Mouse (Mus musculus) forebrain, embryonic 11.5 days (tissue): Measurements from ENCODE around the gene Brf1. TPM values are rescaled to one million over a fixed set of nuclear protein-coding genes. Genes with fewer than 3 reads are reported as not detected.

Experiments
- ATAC-seq: fragments of 200-750 bp; cut with Nextera tagmentation; replicated peaks from 2 replicates; pipeline ENCODE4 v1.8.0; 2017; ENCODE audit warnings: moderate TSS enrichment; ENCODE audit not compliant: low FRiP score
- DNase-seq: peaks from one replicate; pipeline ENCODE4 v3.0.0-alpha.2; 2017; ENCODE audit warnings: low spot score
- H3K27ac ChIP-seq: fragments of 300-500 bp; sonication (generic); 2 replicates; pipeline ENCODE4 v1.5.1; 2014; ENCODE audit warnings: low read depth, low read length
- H3K27me3 ChIP-seq: fragments of 300-500 bp; sonication (generic); 2 replicates; pipeline ENCODE4 v1.6.1; 2014; ENCODE audit warnings: mild to moderate bottlenecking, low read length, mixed read lengths; ENCODE audit not compliant: control insufficient read depth, insufficient read depth
- H3K36me3 ChIP-seq: fragments of 300-500 bp; sonication (generic); 2 replicates; pipeline ENCODE4 v1.6.1; 2014; ENCODE audit warnings: mild to moderate bottlenecking, low read length, moderate library complexity, mixed read lengths; ENCODE audit not compliant: control insufficient read depth, insufficient read depth
- H3K4me1 ChIP-seq: fragments of 300-500 bp; sonication (generic); replicated peaks from 2 replicates; pipeline ENCODE4 v1.6.1; 2014; ENCODE audit warnings: low read length, mixed read lengths; ENCODE audit not compliant: control insufficient read depth, insufficient read depth
- H3K4me2 ChIP-seq: fragments of 300-500 bp; sonication (generic); 2 replicates; pipeline ENCODE4 v1.6.1; 2014; ENCODE audit warnings: low read depth, mild to moderate bottlenecking, low read length, moderate library complexity, mixed read lengths; ENCODE audit not compliant: severe bottlenecking
- H3K4me3 ChIP-seq: fragments of 300-500 bp; sonication (generic); 2 replicates; pipeline ENCODE4 v1.5.1; 2014; ENCODE audit warnings: low read depth, low read length
- H3K9ac ChIP-seq: fragments of 300-500 bp; sonication (generic); 2 replicates; pipeline ENCODE4 v1.6.1; 2014; ENCODE audit warnings: low read length
- H3K9me3 ChIP-seq: fragments of 300-500 bp; sonication (generic); 2 replicates; pipeline ENCODE4 v1.6.1; 2016; ENCODE audit warnings: low read length, mixed read lengths; ENCODE audit not compliant: control insufficient read depth
- WGBS: fragments of 180-500 bp; shearing (Covaris S2); extraction: QIAGEN DNeasy Blood & Tissue Kit; methylation state at CpG from one replicate; pipeline ENCODE4 v1.1.7; 2014; 5-methylcytosine and 5-hydroxymethylcytosine counted together
- polyA plus RNA-seq: library from polyadenylated mRNA; unstranded; fragments of >200 nt; fragmentation: Nextera tagmentation; extraction: Ambion mirVana; gene quantifications from 2 replicates; pipeline ENCODE4 v1.2.1, GENCODE M21; 2014

Brf1 gene
- 67.3 and 70.8 TPM in 2 replicates for polyA plus RNA-seq

- Histone ChIP-seq H3K27me3 (no peaks in the 10 kb centered on the region), H3K9me3 (no peaks in the 10 kb centered on the region), H3K36me3 (no peaks in the 10 kb centered on the region), H3K27ac (peak within 1 kb of the TSS; percentile 86), H3K4me3 (peak within 1 kb of the TSS; percentile 91), H3K4me2 (peak within 1 kb of the TSS; percentile 85), H3K9ac (peak within 1 kb of the TSS; percentile 87), H3K4me1 (peaks cover 11% of the 10 kb centered on the region)
- ATAC-seq: peak; percentile 97
- WGBS: under 1% methylated on average over 95 of the region's 96 CpGs
- peak; percentile 98 for DNase-seq
Measured at GRCm38 (mm10) chr12:113000294-113001132, at the start of gene Brf1. Gene Brf1, minus strand, starts transcription at chr12:113000704.

GRCm38 (mm10) chr12:113049836-113050235 is 49.3 kb upstream of the Brf1 start:
- Histone ChIP-seq H3K4me3 (no peak overlapping the region), H3K4me1 (no peaks in the 10 kb centered on the region), H3K36me3 (peaks cover 15% of the 10 kb centered on the region; the same call in 1 of the 2 replicates), H3K9ac (no peak overlapping the region), H3K4me2 (no peak overlapping the region), H3K9me3 (no peaks in the 10 kb centered on the region), H3K27me3 (no peaks in the 10 kb centered on the region), H3K27ac (no peak overlapping the region)
- DNase-seq (no peak), ATAC-seq (no peak)
- 89% methylated on average over 9 of the region's 9 CpGs for WGBS

- DNase-seq: no peak
- 93% methylated on average over 5 of the region's 5 CpGs for WGBS
- no peaks in the 10 kb centered on the region for H3K27me3 ChIP-seq
- H3K4me3 ChIP-seq: no peak overlapping the region
- ATAC-seq: no peak
- H3K4me2 ChIP-seq: no peak overlapping the region
- no peaks in the 10 kb centered on the region for H3K9me3 ChIP-seq
- H3K9ac ChIP-seq: no peak overlapping the region
- peaks cover 11% of the 10 kb centered on the region; the same call in 1 of the 2 replicates for H3K36me3 ChIP-seq
- no peaks in the 10 kb centered on the region for H3K4me1 ChIP-seq
- H3K27ac ChIP-seq: no peak overlapping the region
Measured at GRCm38 (mm10) chr12:113048103-113048502, 47.6 kb upstream of the Brf1 start.

- Histone ChIP-seq H3K9ac (no peak overlapping the region), H3K4me2 (no peak overlapping the region), H3K27me3 (no peaks in the 10 kb centered on the region), H3K4me1 (no peaks in the 10 kb centered on the region), H3K36me3 (peaks cover 7% of the 10 kb centered on the region; the same call in 1 of the 2 replicates), H3K4me3 (no peak overlapping the region), H3K9me3 (no peaks in the 10 kb centered on the region), H3K27ac (no peak overlapping the region)
- no peak for DNase-seq
- 93% methylated on average over 15 of the region's 15 CpGs for WGBS
- no peak for ATAC-seq
Measured at GRCm38 (mm10) chr12:113046861-113047260, 46.4 kb upstream of the Brf1 start.

GRCm38 (mm10) chr12:113044916-113045677 is 44.6 kb upstream of the Brf1 start:
- peaks cover 6% of the 10 kb centered on the region; the same call in 1 of the 2 replicates for H3K36me3 ChIP-seq
- H3K4me2 ChIP-seq: no peak overlapping the region
- DNase-seq (no peak), ATAC-seq (no peak)
- H3K4me1 ChIP-seq: no peaks in the 10 kb centered on the region
- 80% methylated on average over 3 of the region's 3 CpGs for WGBS
- no peak overlapping the region for H3K4me3 ChIP-seq
- H3K9ac ChIP-seq: no peak overlapping the region
- no peaks in the 10 kb centered on the region for H3K9me3 ChIP-seq
- no peak overlapping the region for H3K27ac ChIP-seq
- H3K27me3 ChIP-seq: no peaks in the 10 kb centered on the region

- Histone ChIP-seq H3K36me3 (no peaks in the 10 kb centered on the region; the same call in 1 of the 2 replicates), H3K27me3 (no peaks in the 10 kb centered on the region), H3K9me3 (no peaks in the 10 kb centered on the region), H3K4me1 (no peaks in the 10 kb centered on the region), H3K4me3 (no peak overlapping the region), H3K4me2 (no peak overlapping the region), H3K27ac (no peak overlapping the region), H3K9ac (no peak overlapping the region)
- no peak for DNase-seq
- 87% methylated on average over 2 of the region's 2 CpGs for WGBS
- ATAC-seq: no peak
Measured at GRCm38 (mm10) chr12:113042543-113042942, 42.0 kb upstream of the Brf1 start.

GRCm38 (mm10) chr12:113041481-113042439 is 41.3 kb upstream of the Brf1 start:
- no peak for ATAC-seq
- 84% methylated on average over 15 of the region's 15 CpGs for WGBS
- Histone ChIP-seq H3K27ac (no peak overlapping the region), H3K27me3 (no peaks in the 10 kb centered on the region), H3K9me3 (no peaks in the 10 kb centered on the region), H3K4me2 (no peak overlapping the region), H3K9ac (no peak overlapping the region), H3K4me3 (no peak overlapping the region), H3K4me1 (no peaks in the 10 kb centered on the region), H3K36me3 (no peaks in the 10 kb centered on the region; the same call in 1 of the 2 replicates)
- DNase-seq: no peak

GRCm38 (mm10) chr12:113038414-113038813 is 37.9 kb upstream of the Brf1 start:
- ATAC-seq (no peak), DNase-seq (no peak)
- H3K36me3 ChIP-seq: no peaks in the 10 kb centered on the region
- no peak overlapping the region for H3K9ac ChIP-seq
- no peak overlapping the region for H3K4me2 ChIP-seq
- no peaks in the 10 kb centered on the region for H3K9me3 ChIP-seq
- 90% methylated on average over 4 of the region's 4 CpGs for WGBS
- no peak overlapping the region for H3K27ac ChIP-seq
- H3K27me3 ChIP-seq: no peaks in the 10 kb centered on the region
- H3K4me3 ChIP-seq: no peak overlapping the region
- H3K4me1 ChIP-seq: no peaks in the 10 kb centered on the region
